Mouse (Mus musculus) kidney, adult 2 months (tissue): ENCODE data around the gene Sf1.

Source experiments
- CTCF ChIP-seq: fragments of 200-500 bp; conservative IDR thresholded peaks from 2 replicates; pipeline ENCODE4 v1.5.1; 2011; ENCODE audit warnings: low read depth, mild to moderate bottlenecking, control low read depth, low read length, moderate library complexity, mixed read lengths; ENCODE audit not compliant: insufficient read depth, insufficient read length
- POLR2A ChIP-seq: fragments of 200-500 bp; IDR thresholded peaks from one replicate; pipeline ENCODE4 v1.6.1; 2011; ENCODE audit warnings: low read depth, low read length, control low read depth

- TF ChIP-seq CTCF: no peak
- TF ChIP-seq POLR2A: no peak
Observed at GRCm38 (mm10) chr19:6336920-6337319, 26.6 kb upstream of the Sf1 start.
